In genomic region chr5:66215569-66216277, GRCm38 (mm10) we compare ENCODE assay signal across 21 mouse cellular contexts. TPM values are rescaled to one million over a fixed set of nuclear protein-coding genes. Genes with fewer than 3 reads are reported as not detected.
DNase-seq lines count a peak whose midpoint lies in the region; ATAC-seq and TF ChIP-seq lines count a peak whose summit lies in the region.
"Had no signal": no experiment of that assay in that cellular context is flagged by ENCODE, and none has a peak within 500 bp of the region (broad histone marks: within the 10 kb centered on the region; RNA-seq: fewer than 3 reads in every experiment).

No protein-coding gene starts in this region.

- no peaks in the 10 kb centered on the region for H3K27me3 ChIP-seq in kidney, embryonic 15.5 days
- no peaks in the 10 kb centered on the region for H3K27me3 ChIP-seq in liver, embryonic 12.5 days (replicated peaks)
- no peaks in the 10 kb centered on the region for H3K27me3 ChIP-seq in small intestine, adult 2 months (ENCODE audit: control insufficient read depth, insufficient read depth, low read length)
- no peaks in the 10 kb centered on the region for H3K27me3 ChIP-seq in forebrain, postnatal 0 days (ENCODE audit: insufficient read depth, low read length)
- H3K27me3 ChIP-seq: heart, embryonic 15.5 days; limb, embryonic 15.5 days; midbrain, embryonic 12.5 days had no signal

- H3K4me1 ChIP-seq in kidney, embryonic 15.5 days, result peaks cover 25% of the 10 kb centered on the region
- peaks cover 27% of the 10 kb centered on the region for H3K4me1 ChIP-seq in liver, embryonic 12.5 days
- peaks cover 19% of the 10 kb centered on the region; the same call in 1 of the 2 replicates for H3K4me1 ChIP-seq in small intestine, adult 2 months (ENCODE audit: control insufficient read depth, insufficient read depth, insufficient read length, low read length)
- 0 out of 2 replicates have a peak, but pooled peaks cover 3% of the 10 kb centered on the region for H3K4me1 ChIP-seq in forebrain, postnatal 0 days (ENCODE audit: insufficient read depth)

- no peak overlapping the region for H3K9ac ChIP-seq in kidney, embryonic 15.5 days
- H3K9ac ChIP-seq in liver, embryonic 12.5 days, result no peak overlapping the region
- H3K9ac ChIP-seq in forebrain, postnatal 0 days, result no peak overlapping the region
- H3K9ac ChIP-seq: heart, embryonic 15.5 days; limb, embryonic 15.5 days; midbrain, embryonic 12.5 days had no signal

- TF ChIP-seq POLR2A in small intestine, adult 2 months (IDR thresholded peaks at IDR 0.05; ENCODE audit: low read depth, low read length), result no peak

- H3K4me3 ChIP-seq in kidney, embryonic 15.5 days (replicated peaks), result no peak overlapping the region
- H3K4me3 ChIP-seq in liver, embryonic 12.5 days, result no peak overlapping the region
- no peak overlapping the region for H3K4me3 ChIP-seq in small intestine, adult 2 months (ENCODE audit: low read depth, low read length)
- no peak overlapping the region for H3K4me3 ChIP-seq in forebrain, postnatal 0 days (ENCODE audit: low read depth, low read length)
- H3K4me3 ChIP-seq: heart, embryonic 15.5 days; limb, embryonic 15.5 days; midbrain, embryonic 12.5 days had no signal

- WGBS in kidney, embryonic 15.5 days, result 47% methylated on average over 10 of the region's 10 CpGs
- WGBS in liver, embryonic 12.5 days (ENCODE audit: insufficient replicate concordance), result 39% methylated on average over 10 of the region's 10 CpGs
- 41% methylated on average over 10 of the region's 10 CpGs for WGBS in small intestine, adult 2 months
- WGBS in forebrain, postnatal 0 days, result 79% methylated on average over 10 of the region's 10 CpGs

- TF ChIP-seq CTCF in small intestine, adult 2 months (IDR thresholded peaks at IDR 0.05; ENCODE audit: extremely low read depth, insufficient read length, insufficient replicate concordance, low read depth, low read length), result no peak
- TF ChIP-seq CTCF in forebrain, postnatal 0 days (IDR thresholded peaks at IDR 0.05; ENCODE audit: low read depth), result no peak

- no peaks in the 10 kb centered on the region for H3K9me3 ChIP-seq in kidney, embryonic 15.5 days (replicated peaks)
- H3K9me3 ChIP-seq in liver, embryonic 12.5 days (replicated peaks), result no peaks in the 10 kb centered on the region
- H3K9me3 ChIP-seq in forebrain, postnatal 0 days (ENCODE audit: low read length), result no peaks in the 10 kb centered on the region
- H3K9me3 ChIP-seq: heart, embryonic 15.5 days; limb, embryonic 15.5 days; midbrain, embryonic 12.5 days had no signal

- peak; percentile 13 to 30 for DNase-seq in kidney, postnatal 36 days
- DNase-seq in c-Kit-positive CD71-positive TER-119-positive erythroid progenitor cells, embryonic 14.5 days (ENCODE audit: low spot score), result peak; percentile 21
- DNase-seq in cerebellum, postnatal 10 days, result no peak
- DNase-seq in right cerebral cortex, postnatal 14 days, result no peak
- DNase-seq in forebrain, postnatal 0 days, result no peak
- DNase-seq: adrenal gland, adult 8-10 months; B cell, adult 2 months; cerebellum, adult 8-10 months; gastrocnemius, postnatal 10 days; heart, adult 18-20 months; kidney, postnatal 14 days; lung, postnatal 36 days; right cerebral cortex, adult 18-20 months; thymus, postnatal 14 days had no signal

- H3K36me3 ChIP-seq in kidney, embryonic 15.5 days, result no peaks in the 10 kb centered on the region
- H3K36me3 ChIP-seq in liver, embryonic 12.5 days, result no peaks in the 10 kb centered on the region
- H3K36me3 ChIP-seq in small intestine, adult 2 months (ENCODE audit: control insufficient read depth, insufficient read depth, low read length), result no peaks in the 10 kb centered on the region
- no peaks in the 10 kb centered on the region for H3K36me3 ChIP-seq in forebrain, postnatal 0 days (ENCODE audit: insufficient read depth)
- H3K36me3 ChIP-seq: G1E; heart, embryonic 15.5 days; limb, embryonic 15.5 days; midbrain, embryonic 12.5 days had no signal

- H3K4me2 ChIP-seq in kidney, embryonic 15.5 days, result no peak overlapping the region
- H3K4me2 ChIP-seq in liver, embryonic 12.5 days, result peak overlapping the region; percentile 24; the same call in 1 of the 2 replicates
- no peak overlapping the region for H3K4me2 ChIP-seq in forebrain, postnatal 0 days (ENCODE audit: low read depth)
- H3K4me2 ChIP-seq: heart, embryonic 15.5 days; limb, embryonic 15.5 days; midbrain, embryonic 12.5 days had no signal

- H3K27ac ChIP-seq in kidney, embryonic 15.5 days, result no peak overlapping the region
- H3K27ac ChIP-seq in liver, embryonic 12.5 days, result peak overlapping the region; percentile 47; the same call in 1 of the 2 replicates
- H3K27ac ChIP-seq in small intestine, adult 2 months (ENCODE audit: insufficient read depth, low read depth, low read length), result peak overlapping the region; percentile 83
- no peak overlapping the region for H3K27ac ChIP-seq in forebrain, postnatal 0 days (ENCODE audit: low read depth, low read length)
- H3K27ac ChIP-seq: heart, embryonic 15.5 days; limb, embryonic 15.5 days; midbrain, embryonic 12.5 days had no signal

- no peak for ATAC-seq in kidney, embryonic 15.5 days (replicated peaks; ENCODE audit: low FRiP score)
- peak; percentile 88 for ATAC-seq in liver, embryonic 12.5 days
- no peak for ATAC-seq in forebrain, postnatal 0 days

RNA-seq across cellular contexts. Expression of gene Rbm47, which starts 42.8 kb away (rescaled TPM):
- polyA plus RNA-seq in kidney, embryonic 15.5 days (2015; fragmentation: Nextera tagmentation; extraction: Ambion mirVana), result 60.6 and 64.7 TPM in 2 replicates
- polyA plus RNA-seq in liver, embryonic 12.5 days (2016; fragmentation: Nextera tagmentation; extraction: Ambion mirVana), result 9.0 and 9.4 TPM in 2 replicates
- 142 and 310 TPM in 2 replicates for polyA plus RNA-seq in small intestine, adult 2 months (2012; rRNA removed)
- total RNA-seq in forebrain, postnatal 0 days (2014; rRNA removed), result 1.2 and 2.7 TPM in 2 replicates
- 2.3 and 3.3 TPM in 2 replicates for polyA plus RNA-seq in forebrain, postnatal 0 days (2015; fragmentation: Nextera tagmentation; extraction: Ambion mirVana)
- polyA plus RNA-seq: G1E had no signal

RNA-seq across cellular contexts. Expression of gene Nsun7, which starts 44.0 kb away (rescaled TPM):
- 0.32 and 0.44 TPM in 2 replicates for polyA plus RNA-seq in kidney, embryonic 15.5 days (2015; fragmentation: Nextera tagmentation; extraction: Ambion mirVana)
- 0.05 TPM in 1 of 2 replicates, not detected in the other for polyA plus RNA-seq in liver, embryonic 12.5 days (2016; fragmentation: Nextera tagmentation; extraction: Ambion mirVana)
- polyA plus RNA-seq in small intestine, adult 2 months (2012; rRNA removed), result not detected in 2 replicates
- 4.3 and 5.2 TPM in 2 replicates for total RNA-seq in forebrain, postnatal 0 days (2014; rRNA removed)
- 1.8 and 3.1 TPM in 2 replicates for polyA plus RNA-seq in forebrain, postnatal 0 days (2015; fragmentation: Nextera tagmentation; extraction: Ambion mirVana)
- total RNA-seq: heart, adult 18-20 months had no signal
- polyA plus RNA-seq: G1E had no signal

Comparison
In these comparisons a context has a peak if more than half of its experiments do, and no peak if none do; other contexts are left out.
1. DNase-seq: peak in kidney, postnatal 36 days (2 of 2) and c-Kit-positive CD71-positive TER-119-positive erythroid progenitor cells, embryonic 14.5 days (single experiment); none in cerebellum, postnatal 10 days (0 of 2), right cerebral cortex, postnatal 14 days (single experiment) and forebrain, postnatal 0 days (single experiment).
2. H3K27ac ChIP-seq: peak in liver, embryonic 12.5 days (single experiment) and small intestine, adult 2 months (single experiment); none in kidney, embryonic 15.5 days (single experiment) and forebrain, postnatal 0 days (single experiment).